Mouse (Mus musculus): ENCODE data around the gene Sass6. TPM values are rescaled to one million over a fixed set of nuclear protein-coding genes. Genes with fewer than 3 reads are reported as not detected.
"Not testable (repeated sequence)": the region's sequence is repeated elsewhere in the genome, so short reads cannot be mapped to it uniquely, and the experiment has no call there.

The Sass6 gene
- polyA plus RNA-seq (2012; ENCODE audit: insufficient read depth, insufficient read length, missing spikeins), result 0.87 and 1.6 TPM in 2 replicates

GRCm38 (mm10) chr3:116594728-116595602 lies at the start of gene Sass6:
Gene Sass6 (plus strand): TSS chr3:116594982.
- Histone ChIP-seq H3K4me3 (ENCODE audit: insufficient read depth, low read depth, low read length) (peak within 1 kb of the TSS; percentile 91), H3K27ac (replicated peaks; ENCODE audit: low read depth, low read length) (peak within 1 kb of the TSS; percentile 85)

GRCm38 (mm10) chr3:116547430-116547829 lies 47.4 kb upstream of the Sass6 start:
- Histone ChIP-seq H3K4me1 (ENCODE audit: control insufficient read depth, insufficient read depth, insufficient read length, low read length) (no peaks in the 10 kb centered on the region), H3K27ac (replicated peaks; ENCODE audit: low read depth, low read length) (no peak overlapping the region), H3K4me3 (ENCODE audit: insufficient read depth, low read depth, low read length) (no peak overlapping the region)

More at GRCm38 (mm10) chr3:116594728-116595602, at the start of gene Sass6:
- H3K4me1 ChIP-seq (ENCODE audit: control insufficient read depth, insufficient read depth, insufficient read length, low read length), result no peaks in the 10 kb centered on the region

GRCm38 (mm10) chr3:116551362-116551761 lies 43.4 kb upstream of the Sass6 start:
- Histone ChIP-seq H3K27ac (replicated peaks; ENCODE audit: low read depth, low read length) (no peak overlapping the region), H3K4me3 (ENCODE audit: insufficient read depth, low read depth, low read length) (no peak overlapping the region), H3K4me1 (ENCODE audit: control insufficient read depth, insufficient read depth, insufficient read length, low read length) (no peaks in the 10 kb centered on the region)

- not testable (repeated sequence) for H3K27ac ChIP-seq (replicated peaks; ENCODE audit: low read depth, low read length); H3K4me3 ChIP-seq (ENCODE audit: insufficient read depth, low read depth, low read length); H3K4me1 ChIP-seq (ENCODE audit: control insufficient read depth, insufficient read depth, insufficient read length, low read length)
Measured at GRCm38 (mm10) chr3:116561315-116561714, 33.5 kb upstream of the Sass6 start.

GRCm38 (mm10) chr3:116562408-116563094 lies 32.2 kb upstream of the Sass6 start, which contains the start of gene Lrrc39:
Gene Lrrc39 (plus strand): TSS chr3:116562973.
- Histone ChIP-seq H3K4me3 (ENCODE audit: insufficient read depth, low read depth, low read length) (peak within 1 kb of the TSS; percentile 57), H3K27ac (replicated peaks; ENCODE audit: low read depth, low read length) (peak within 1 kb of the TSS; percentile 98)

GRCm38 (mm10) chr3:116563095-116563492 lies 31.7 kb upstream of the Sass6 start:
- H3K4me3 ChIP-seq (ENCODE audit: insufficient read depth, low read depth, low read length), result peak overlapping the region; percentile 57
- H3K27ac ChIP-seq (replicated peaks; ENCODE audit: low read depth, low read length), result peak overlapping the region; percentile 98
- peaks cover 9% of the 10 kb centered on the region for H3K4me1 ChIP-seq (ENCODE audit: control insufficient read depth, insufficient read depth, insufficient read length, low read length)

More at GRCm38 (mm10) chr3:116562408-116563094, 32.2 kb upstream of the Sass6 start, which contains the start of gene Lrrc39:
- H3K4me1 ChIP-seq (ENCODE audit: control insufficient read depth, insufficient read depth, insufficient read length, low read length), result peaks cover 9% of the 10 kb centered on the region

GRCm38 (mm10) chr3:116570628-116571027 lies 24.2 kb upstream of the Sass6 start:
- H3K4me1 ChIP-seq (ENCODE audit: control insufficient read depth, insufficient read depth, insufficient read length, low read length), result no peaks in the 10 kb centered on the region
- H3K27ac ChIP-seq (replicated peaks; ENCODE audit: low read depth, low read length), result no peak overlapping the region
- no peak overlapping the region for H3K4me3 ChIP-seq (ENCODE audit: insufficient read depth, low read depth, low read length)

GRCm38 (mm10) chr3:116577286-116577685 lies 17.5 kb upstream of the Sass6 start:
- H3K27ac ChIP-seq (replicated peaks; ENCODE audit: low read depth, low read length), result no peak overlapping the region
- no peaks in the 10 kb centered on the region for H3K4me1 ChIP-seq (ENCODE audit: control insufficient read depth, insufficient read depth, insufficient read length, low read length)
- no peak overlapping the region for H3K4me3 ChIP-seq (ENCODE audit: insufficient read depth, low read depth, low read length)

GRCm38 (mm10) chr3:116582201-116582600 lies 12.6 kb upstream of the Sass6 start:
- Histone ChIP-seq H3K4me3 (ENCODE audit: insufficient read depth, low read depth, low read length) (no peak overlapping the region), H3K4me1 (ENCODE audit: control insufficient read depth, insufficient read depth, insufficient read length, low read length) (no peaks in the 10 kb centered on the region)

GRCm38 (mm10) chr3:116594076-116594727 lies 580 bp upstream of the Sass6 start:
- H3K4me1 ChIP-seq (ENCODE audit: control insufficient read depth, insufficient read depth, insufficient read length, low read length), result no peaks in the 10 kb centered on the region
- H3K27ac ChIP-seq (replicated peaks; ENCODE audit: low read depth, low read length), result peak overlapping the region; percentile 85
- H3K4me3 ChIP-seq (ENCODE audit: insufficient read depth, low read depth, low read length), result peak overlapping the region; percentile 91

More at GRCm38 (mm10) chr3:116582201-116582600, 12.6 kb upstream of the Sass6 start:
- H3K27ac ChIP-seq (replicated peaks; ENCODE audit: low read depth, low read length), result no peak overlapping the region

GRCm38 (mm10) chr3:116595603-116595991 lies 815 bp downstream of the Sass6 start:
- H3K27ac ChIP-seq (replicated peaks; ENCODE audit: low read depth, low read length), result no peak overlapping the region
- H3K4me3 ChIP-seq (ENCODE audit: insufficient read depth, low read depth, low read length), result peak overlapping the region; percentile 78

GRCm38 (mm10) chr3:116599705-116600104 lies 4.9 kb downstream of the Sass6 start:
- H3K27ac ChIP-seq (replicated peaks; ENCODE audit: low read depth, low read length), result no peak overlapping the region
- no peaks in the 10 kb centered on the region for H3K4me1 ChIP-seq (ENCODE audit: control insufficient read depth, insufficient read depth, insufficient read length, low read length)
- H3K4me3 ChIP-seq (ENCODE audit: insufficient read depth, low read depth, low read length), result no peak overlapping the region

More at GRCm38 (mm10) chr3:116595603-116595991, 815 bp downstream of the Sass6 start:
- no peaks in the 10 kb centered on the region for H3K4me1 ChIP-seq (ENCODE audit: control insufficient read depth, insufficient read depth, insufficient read length, low read length)

GRCm38 (mm10) chr3:116601005-116601404 lies 6.2 kb downstream of the Sass6 start:
- Histone ChIP-seq H3K4me3 (ENCODE audit: insufficient read depth, low read depth, low read length) (no peak overlapping the region), H3K4me1 (ENCODE audit: control insufficient read depth, insufficient read depth, insufficient read length, low read length) (no peaks in the 10 kb centered on the region), H3K27ac (replicated peaks; ENCODE audit: low read depth, low read length) (no peak overlapping the region)

GRCm38 (mm10) chr3:116601781-116602180 lies 7.0 kb downstream of the Sass6 start:
- H3K4me3 ChIP-seq (ENCODE audit: insufficient read depth, low read depth, low read length), result no peak overlapping the region
- H3K27ac ChIP-seq (replicated peaks; ENCODE audit: low read depth, low read length), result no peak overlapping the region
- H3K4me1 ChIP-seq (ENCODE audit: control insufficient read depth, insufficient read depth, insufficient read length, low read length), result no peaks in the 10 kb centered on the region

- H3K4me1 ChIP-seq (ENCODE audit: control insufficient read depth, insufficient read depth, insufficient read length, low read length), result no peaks in the 10 kb centered on the region
- H3K4me3 ChIP-seq (ENCODE audit: insufficient read depth, low read depth, low read length), result no peak overlapping the region
- H3K27ac ChIP-seq (replicated peaks; ENCODE audit: low read depth, low read length), result no peak overlapping the region
Measured at GRCm38 (mm10) chr3:116604570-116604969, 9.8 kb downstream of the Sass6 start.
